Mouse (Mus musculus) 416B (cell line): ENCODE data around the gene Pigr.

Experiments used
- DNase-seq: peaks from one replicate; pipeline ENCODE4 v3.0.0; 2011; ENCODE audit warnings: low read depth

Pigr gene

GRCm38 (mm10) chr1:130826448-130826847 lies at the start of gene Pigr:
Gene Pigr (plus strand): TSS chr1:130826684.
- DNase-seq = no peak

GRCm38 (mm10) chr1:130779867-130780266 lies 46.6 kb upstream of the Pigr start:
- no peak for DNase-seq

DNA sequence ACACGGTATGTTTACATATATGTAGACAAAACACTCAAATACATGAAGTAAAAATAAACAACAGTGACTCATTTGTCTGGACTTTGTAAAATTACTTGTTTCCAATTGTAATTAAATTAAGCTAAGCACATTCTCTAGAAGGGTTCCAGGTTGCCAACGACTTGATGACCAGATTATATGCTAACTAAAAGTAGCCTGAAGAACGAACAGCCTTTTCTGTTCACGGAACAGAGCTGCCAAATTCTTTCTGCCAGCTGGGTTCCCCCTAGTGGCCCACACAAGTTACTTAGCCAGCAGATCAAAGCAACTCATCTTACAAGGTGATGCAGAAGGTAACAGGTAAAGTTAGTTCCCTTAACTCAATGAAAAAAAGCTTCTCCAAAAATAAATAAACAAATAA lies 42.4 kb upstream of the Pigr start:
- DNase-seq = peak; percentile 68

DNA sequence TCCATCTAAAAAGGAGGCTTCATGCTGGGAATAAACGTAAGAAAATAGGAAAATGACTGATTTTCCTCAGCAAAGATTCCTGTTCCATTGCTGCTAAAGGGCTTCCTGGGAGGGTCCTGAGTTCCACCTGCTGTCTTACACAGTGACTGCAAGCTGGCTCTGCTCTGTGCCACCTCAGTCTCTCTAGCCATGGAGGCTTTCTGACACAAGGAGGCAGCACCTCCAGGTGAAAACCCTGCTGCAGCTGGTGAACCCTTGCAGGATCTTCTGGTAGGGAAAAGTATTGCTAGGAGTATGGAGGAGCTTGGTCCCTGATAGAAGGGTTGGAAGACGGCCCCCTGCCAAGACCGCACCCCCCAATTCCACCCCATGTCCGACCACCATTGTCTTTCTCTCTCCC lies 39.5 kb upstream of the Pigr start:
- DNase-seq = peak; percentile 36

GRCm38 (mm10) chr1:130789512-130790451 lies 36.7 kb upstream of the Pigr start:
- no peak for DNase-seq

DNA sequence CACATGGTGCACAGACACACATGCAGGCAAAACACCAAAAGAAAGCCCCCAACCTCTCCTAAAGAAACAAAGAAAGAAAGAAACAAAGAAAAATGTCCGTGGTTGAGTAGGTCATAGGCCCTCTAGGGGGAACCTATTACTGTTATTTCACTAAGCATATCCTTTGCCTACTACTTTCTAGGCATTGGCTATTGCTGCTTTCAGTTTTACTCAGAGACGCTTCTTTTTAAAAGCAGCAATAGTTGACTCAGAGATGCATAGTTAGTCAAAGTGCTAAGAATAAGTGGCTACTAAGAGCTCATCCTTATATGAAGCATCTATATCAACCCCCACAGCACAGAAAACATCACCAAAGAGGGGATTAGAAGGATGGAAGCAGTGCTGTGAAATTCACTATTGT lies 31.2 kb upstream of the Pigr start:
- no peak for DNase-seq

DNA sequence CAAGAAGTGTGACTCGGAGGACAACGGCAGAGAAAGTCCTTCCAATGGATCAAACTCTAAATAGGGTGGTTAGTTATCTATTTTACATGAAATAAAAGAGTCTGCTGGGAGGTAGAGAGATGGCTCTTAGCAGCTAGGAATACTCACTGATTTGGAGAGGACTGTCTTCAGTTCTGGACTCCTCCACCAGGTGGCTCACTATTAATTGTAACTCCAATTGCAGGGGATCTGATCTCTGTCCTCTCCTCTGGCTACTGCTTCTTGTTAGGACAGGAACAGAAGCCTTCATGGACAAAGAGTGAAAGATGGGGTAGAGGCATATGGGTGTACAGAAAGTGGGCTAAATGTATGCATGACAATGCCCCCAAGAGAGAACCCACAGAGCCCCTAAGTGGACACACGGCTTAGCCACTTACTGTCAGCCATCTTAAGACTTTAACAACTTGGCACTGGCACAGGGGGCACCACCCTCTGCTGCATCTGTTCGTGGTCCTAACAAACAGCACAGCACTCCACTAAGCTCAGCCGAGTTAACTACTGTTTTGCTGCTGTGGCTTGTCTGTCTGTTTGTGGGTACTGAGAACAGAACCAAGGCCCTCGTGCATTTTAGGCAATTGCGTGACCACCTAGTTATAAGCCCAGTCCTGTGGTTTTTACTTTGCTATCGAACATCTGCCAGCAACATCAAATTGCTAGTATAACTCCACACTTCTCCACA lies 29.4 kb upstream of the Pigr start:
- DNase-seq = peak; percentile 56

GRCm38 (mm10) chr1:130798037-130798436 lies 28.4 kb upstream of the Pigr start:
- no peak for DNase-seq

DNA sequence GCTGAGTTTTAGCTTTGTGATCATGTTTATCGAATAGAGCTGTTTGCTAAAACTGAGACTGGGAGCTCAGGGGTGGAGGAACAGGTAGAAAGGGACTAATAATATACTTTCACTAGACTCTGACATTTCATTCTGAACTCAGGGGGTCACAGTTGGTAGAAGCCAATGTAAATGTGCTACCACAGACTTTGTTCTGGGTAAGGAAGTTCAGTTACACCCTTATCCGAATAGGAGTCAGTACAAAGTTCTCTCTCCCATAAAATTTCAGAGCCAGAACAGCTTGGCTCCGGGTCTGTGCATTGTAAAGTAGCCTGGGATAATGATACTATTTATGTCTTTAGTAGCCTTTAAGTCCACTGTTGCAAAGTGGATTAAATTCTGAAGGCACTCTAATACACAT lies 27.9 kb upstream of the Pigr start:
- DNase-seq = no peak

- no peak for DNase-seq
Observed at GRCm38 (mm10) chr1:130799399-130799798, 27.1 kb upstream of the Pigr start.

DNA sequence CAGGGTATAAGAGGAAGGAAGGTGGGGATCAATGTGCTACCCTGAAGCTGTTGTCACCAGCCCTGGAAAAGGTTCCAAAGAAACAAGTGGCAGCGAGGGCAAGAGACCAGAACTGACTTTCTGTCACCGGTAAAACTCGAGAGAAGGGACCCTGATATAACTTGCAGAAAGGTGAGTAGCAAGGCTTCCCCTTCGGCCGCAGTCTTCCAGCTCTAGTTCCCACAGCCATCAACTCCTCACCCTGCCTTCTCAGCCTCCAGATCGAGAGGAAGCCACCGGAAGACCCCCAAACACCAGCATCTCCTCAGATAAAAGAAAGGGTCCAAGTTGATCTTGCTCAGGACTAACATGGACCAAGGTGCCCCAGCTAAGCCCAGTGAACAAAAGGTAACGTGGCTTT lies 25.9 kb upstream of the Pigr start, which contains the start of gene Fcamr:
Gene Fcamr (plus strand): TSS at position 301 of the 400 bp plus-strand sequence.
- DNase-seq = no peak

- no peak for DNase-seq
Observed at GRCm38 (mm10) chr1:130801511-130801910, 25.0 kb upstream of the Pigr start.

DNA sequence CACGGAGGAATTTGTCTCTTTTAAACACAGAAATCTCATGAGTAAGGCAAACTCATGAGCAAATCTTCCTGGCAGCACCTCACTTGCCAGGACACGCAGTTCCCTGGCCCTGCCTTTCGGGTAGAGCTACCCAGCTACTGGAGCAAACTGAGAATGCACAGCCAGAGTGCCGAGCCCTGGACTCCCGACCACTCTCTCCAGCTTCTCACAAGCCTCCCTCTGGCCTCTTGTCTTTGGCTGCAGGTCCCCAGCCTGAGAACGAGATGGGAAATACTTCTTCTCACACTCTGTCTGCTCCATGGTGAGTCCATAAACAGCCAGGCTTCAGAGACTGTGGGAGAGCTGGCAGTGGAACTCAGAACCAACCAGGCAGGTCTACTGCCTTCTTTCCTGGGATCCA lies 23.5 kb upstream of the Pigr start:
- DNase-seq = no peak

DNA sequence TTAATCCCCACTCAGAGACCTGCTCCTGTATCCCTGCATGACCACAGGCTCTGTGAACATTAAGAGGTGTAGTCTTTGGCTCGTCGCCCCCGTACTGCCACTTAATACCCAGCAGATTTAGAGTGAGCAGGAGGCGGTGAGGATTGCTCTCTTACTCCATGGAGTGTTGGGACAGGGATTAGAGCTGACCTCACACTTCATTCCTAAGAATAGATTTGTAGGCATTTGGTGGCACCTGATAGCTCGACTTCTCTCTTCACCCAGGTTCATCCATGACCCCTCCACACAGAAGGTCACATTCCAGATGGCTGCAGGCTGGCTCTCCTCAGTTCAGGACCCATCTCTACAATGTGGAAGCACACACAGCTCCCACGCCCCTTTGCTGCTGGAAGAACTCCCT lies 22.2 kb upstream of the Pigr start:
- no peak for DNase-seq

DNA sequence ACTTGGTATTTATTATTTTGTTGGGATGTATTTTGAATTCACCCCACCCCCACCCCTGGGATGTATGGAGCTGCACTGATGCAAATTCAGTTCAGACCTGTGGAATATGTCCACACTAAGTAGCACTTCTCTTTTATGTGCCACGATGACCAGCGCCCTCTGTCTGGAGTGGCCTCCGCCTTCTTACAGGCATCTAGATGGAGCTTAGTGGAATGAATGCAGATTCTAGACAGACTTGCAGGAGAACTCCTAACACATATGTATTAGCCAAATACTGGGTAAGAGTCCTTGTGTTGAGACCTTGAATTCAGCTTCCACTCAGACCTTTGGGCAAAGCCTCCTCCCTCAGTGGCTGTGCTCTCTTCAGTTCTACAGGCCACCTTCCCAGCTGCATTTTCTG lies 15.6 kb upstream of the Pigr start:
- no peak for DNase-seq

DNA sequence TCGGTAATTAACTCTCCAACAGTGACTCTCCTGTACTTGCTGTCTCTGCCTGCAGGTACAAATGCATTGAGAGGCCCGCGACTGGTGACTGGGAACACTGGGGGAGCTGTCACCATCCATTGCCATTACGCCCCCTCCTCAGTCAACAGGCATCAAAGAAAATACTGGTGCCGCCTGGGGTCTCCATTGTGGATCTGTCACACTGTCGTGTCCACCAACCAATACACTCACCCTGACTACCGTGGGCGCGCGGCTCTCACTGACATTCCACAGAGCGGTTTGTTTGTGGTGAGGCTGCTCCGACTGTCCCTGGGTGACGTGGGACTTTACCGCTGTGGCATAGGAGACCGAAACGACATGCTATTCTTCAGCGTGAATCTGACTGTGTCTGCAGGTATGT lies 15.2 kb upstream of the Pigr start:
- DNase-seq = no peak

DNA sequence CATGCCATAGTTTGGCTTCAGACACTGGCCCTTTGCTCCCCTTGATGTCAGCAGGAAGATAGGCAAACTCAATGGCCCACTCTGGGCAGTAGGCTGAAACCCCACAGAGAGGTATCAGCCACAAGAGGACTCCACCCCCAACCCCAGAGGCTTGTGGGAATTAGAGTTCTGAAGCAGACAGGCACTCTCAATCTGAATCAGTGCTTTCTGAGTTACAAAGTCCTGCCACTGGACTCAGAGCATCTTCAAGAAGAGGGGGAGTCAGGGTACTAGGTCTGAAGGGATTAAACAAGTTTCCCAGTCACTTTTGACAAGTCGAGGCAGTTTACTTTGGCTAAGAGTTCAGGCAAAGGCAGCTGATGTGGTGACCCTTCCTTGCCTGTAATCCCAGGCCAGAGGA lies 6.7 kb upstream of the Pigr start:
- no peak for DNase-seq

DNA sequence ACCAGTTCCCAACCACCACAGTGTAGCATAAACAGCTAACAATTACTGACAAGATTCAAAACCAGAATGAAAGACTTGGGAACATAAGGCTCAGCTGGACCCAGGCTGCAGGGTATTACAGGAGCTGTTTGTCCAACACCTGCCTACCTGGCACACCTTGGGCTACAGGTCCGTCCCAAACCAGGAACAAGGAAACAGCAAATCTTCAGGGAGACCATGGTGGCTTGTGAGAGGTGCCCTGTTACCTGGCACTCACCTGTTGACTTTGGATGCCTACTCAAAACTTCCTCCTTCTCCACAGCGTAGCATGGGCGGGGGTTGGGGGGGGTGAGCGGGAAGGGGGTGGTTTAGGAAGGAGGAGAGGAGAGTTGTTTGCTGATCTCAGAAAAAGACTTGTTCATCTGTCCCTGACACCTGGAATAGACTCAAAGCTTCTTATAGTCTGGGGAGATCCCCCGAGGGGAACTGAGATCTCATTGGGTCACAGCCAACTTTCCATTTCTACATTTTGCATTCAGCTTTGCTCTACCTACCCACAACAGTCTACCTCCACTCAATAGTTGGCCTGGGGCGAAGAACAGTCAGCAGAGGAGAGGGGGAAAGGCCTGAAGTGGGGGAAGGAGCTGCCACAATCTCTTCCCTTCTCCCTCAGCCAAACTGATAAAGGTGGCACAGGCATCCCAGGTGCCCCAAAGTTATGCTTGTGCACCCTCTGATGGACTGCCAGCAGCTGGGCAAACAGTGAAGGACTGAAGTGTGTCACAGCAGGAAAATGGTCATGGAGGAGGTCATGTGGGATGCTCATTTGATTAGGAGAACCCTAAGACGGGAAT lies 6.0 kb upstream of the Pigr start:
- no peak for DNase-seq

GRCm38 (mm10) chr1:130821149-130821471 lies 5.4 kb upstream of the Pigr start:
- no peak for DNase-seq

GRCm38 (mm10) chr1:130821911-130822625 lies 4.4 kb upstream of the Pigr start:
- no peak for DNase-seq

GRCm38 (mm10) chr1:130828656-130829055 lies 2.2 kb downstream of the Pigr start:
- DNase-seq = no peak
